Mouse (Mus musculus): ENCODE data around the gene Lrrn2. TPM values are rescaled to one million over a fixed set of nuclear protein-coding genes. Genes with fewer than 3 reads are reported as not detected.

Lrrn2 gene
- total RNA-seq, 2 experiments from 2014 or later = 101 to 117 TPM

Small RNA genes within 50 kb of the gene (microRNA-seq; reads per million reads assigned to microRNA genes)
- gene Gm44300 = not detected

Other genes with a start within 250 kb of the Lrrn2 start
- 100 to 1,000 TPM; 126 to 128 TPM for gene Nfasc, start 138.5 kb upstream of the Lrrn2 start, total RNA-seq (2021)
- 100 to 1,000 TPM; 103 to 109 TPM for gene Mdm4, start 150.3 kb downstream of the Lrrn2 start, total RNA-seq (2021)
- gene Pik3c2b, start 165.4 kb downstream of the Lrrn2 start, total RNA-seq (2021) = 10 to 100 TPM; 52.0 to 56.3 TPM